Mouse (Mus musculus) testis, postnatal 14 days (tissue): ENCODE data around the gene Syne1.
A peak's percentile ranks its signal among the peaks of the same experiment; 100 is the strongest.

Experiments
- DNase-seq: peaks from one replicate; pipeline ENCODE4 v3.0.0; 2021; ENCODE audit warnings: low spot score

Syne1 gene

GRCm38 (mm10) chr10:5058876-5059275 lies 492.4 kb downstream of the Syne1 start:
- DNase-seq = no peak

GRCm38 (mm10) chr10:5057661-5058060 lies 493.6 kb downstream of the Syne1 start:
- DNase-seq = no peak

- DNase-seq = no peak
Observed at GRCm38 (mm10) chr10:5056940-5057339, 494.3 kb downstream of the Syne1 start.

GRCm38 (mm10) chr10:5056243-5056735 lies 495.0 kb downstream of the Syne1 start:
- no peak for DNase-seq

DNA sequence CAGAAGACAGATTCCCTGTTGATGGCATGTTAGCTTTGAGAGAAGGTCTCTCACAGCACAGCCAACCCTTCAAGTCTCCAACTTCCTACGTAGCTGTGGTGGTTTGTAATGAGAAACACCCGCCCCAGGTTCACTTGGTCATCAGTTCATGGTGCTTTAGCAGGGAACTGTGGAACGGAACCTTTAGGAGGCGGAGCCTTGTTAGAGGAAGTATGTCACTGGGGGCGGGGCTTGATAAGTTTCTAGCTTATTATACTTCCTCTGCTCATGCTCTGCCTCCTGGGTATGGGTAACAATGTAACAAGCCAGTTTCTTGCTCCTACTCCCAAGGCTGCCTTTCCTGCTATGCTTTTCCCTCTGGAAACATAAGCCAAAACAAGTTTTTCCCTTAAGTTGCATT lies 505.6 kb downstream of the Syne1 start:
- DNase-seq = no peak

DNA sequence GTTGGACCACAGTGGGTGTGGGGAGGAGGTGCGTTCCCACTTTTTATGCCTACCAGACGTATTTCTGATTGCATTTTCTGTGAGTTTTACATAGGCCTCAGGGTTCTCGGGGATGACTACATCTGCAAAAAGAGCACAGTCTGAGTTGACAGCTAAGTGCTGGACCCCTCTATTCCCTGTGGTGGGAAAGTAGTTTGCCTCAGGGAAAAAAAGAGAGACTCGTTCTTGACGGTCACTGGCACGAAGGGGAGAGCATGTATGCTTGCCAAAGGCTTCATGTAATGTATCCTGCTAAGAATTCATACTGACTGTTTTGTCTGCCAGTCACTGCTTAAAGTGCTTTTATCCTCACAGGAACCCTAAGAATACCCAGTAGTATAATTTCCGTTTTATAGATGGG lies 506.1 kb downstream of the Syne1 start:
- DNase-seq = no peak

GRCm38 (mm10) chr10:5044481-5044880 lies 506.8 kb downstream of the Syne1 start:
- no peak for DNase-seq

- no peak for DNase-seq
Observed at GRCm38 (mm10) chr10:5041254-5041653, 510.0 kb downstream of the Syne1 start.

DNA sequence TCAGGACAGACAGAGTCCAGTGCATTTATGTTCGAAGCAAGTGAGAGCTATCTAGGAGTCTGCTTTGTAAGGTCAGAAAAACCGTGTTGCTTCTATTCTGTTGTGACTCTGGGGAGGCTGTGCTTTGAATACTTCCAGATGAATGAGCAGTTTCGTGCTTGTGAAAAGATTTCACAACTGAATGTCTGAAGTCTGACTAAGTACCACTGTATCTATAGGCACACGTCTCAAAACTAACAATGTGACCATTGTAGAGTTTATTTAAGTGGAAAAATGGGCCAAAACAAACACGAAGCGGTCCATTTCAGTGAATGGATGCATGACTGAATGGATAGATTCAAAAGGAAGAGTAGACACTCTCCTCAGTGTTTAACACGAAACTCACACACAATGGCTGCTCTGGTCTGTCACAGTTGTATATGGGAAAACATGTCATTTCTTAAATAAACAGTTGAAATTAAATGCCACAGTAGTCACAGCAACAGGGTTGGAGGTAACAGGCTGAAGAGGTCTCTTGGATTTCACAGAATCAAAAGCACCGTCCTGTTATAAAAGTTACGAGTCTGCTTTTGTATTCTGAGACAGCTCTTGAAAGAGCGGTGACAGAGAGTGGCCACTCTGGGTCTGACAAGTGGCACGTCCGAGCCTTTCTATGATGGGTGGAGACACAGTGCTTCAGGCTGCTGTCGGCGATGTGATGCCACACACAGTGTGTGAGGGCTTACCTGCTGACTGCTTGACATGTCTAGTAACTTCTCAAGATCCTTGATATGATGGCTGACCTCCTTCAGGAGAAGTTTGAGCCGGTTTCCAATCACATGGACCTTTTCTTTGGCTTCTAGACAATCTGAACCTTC lies 518.9 kb downstream of the Syne1 start:
- no peak for DNase-seq

DNA sequence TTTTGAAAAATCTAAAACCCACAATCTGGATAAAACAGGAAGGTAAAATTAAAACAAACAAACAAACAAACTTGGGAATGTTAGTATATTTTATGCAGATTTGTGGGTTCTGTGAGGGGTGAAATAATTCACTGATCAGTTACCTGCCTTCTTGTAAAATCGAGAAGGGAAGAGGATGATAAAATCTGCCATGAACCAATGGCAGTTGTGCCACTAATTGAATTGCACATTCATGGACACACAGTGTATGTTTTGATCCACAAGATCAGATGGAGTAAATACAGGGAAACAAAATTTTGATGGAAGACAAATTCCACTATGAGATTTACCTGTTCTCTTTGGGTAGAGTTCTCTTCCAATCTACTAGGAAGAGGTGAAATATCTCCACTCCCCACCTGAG lies 521.4 kb downstream of the Syne1 start:
- no peak for DNase-seq

- DNase-seq = no peak
Observed at GRCm38 (mm10) chr10:5029161-5029560, 522.1 kb downstream of the Syne1 start.

DNA sequence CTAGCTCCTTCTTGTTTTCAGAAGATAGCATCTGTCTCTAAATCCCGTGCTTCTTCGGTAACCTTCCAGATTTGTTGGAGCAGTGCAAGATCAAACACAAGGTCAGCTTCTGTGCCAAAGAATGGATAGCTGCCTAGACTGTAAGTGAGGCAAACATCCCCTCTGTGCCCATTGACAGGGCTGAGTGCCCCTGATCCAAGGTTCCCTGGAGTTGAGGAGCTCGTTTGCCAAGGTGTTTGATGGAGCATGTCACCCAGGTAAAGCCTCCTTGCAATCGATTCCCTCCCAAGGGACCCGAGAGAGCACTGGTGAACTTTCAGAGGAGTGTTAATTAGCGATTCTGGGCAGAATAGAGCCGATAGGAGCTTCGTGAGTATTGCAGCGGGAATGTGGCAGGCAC lies 523.0 kb downstream of the Syne1 start:
- DNase-seq = peak; percentile 13

- DNase-seq = no peak
Observed at GRCm38 (mm10) chr10:5027208-5027607, 524.1 kb downstream of the Syne1 start.

DNA sequence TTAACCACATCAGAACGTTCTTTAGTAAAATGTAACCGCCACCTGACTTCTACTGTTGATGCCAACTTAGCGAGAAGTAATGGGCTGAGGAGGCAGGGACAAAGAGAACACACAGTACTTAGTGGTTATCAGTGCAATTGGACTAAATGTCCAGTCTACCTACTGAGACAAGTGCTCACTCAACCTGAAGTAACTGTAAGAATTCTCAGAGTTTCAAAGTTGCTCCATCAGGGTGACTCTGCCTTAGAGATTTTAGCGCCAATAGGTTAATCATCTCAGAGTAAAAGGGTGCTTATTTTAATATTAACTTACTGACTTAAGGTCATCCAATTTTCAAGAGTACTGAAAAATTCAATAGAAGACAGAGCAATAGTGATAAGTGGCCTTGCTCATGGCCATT lies 525.4 kb downstream of the Syne1 start:
- DNase-seq = no peak

DNA sequence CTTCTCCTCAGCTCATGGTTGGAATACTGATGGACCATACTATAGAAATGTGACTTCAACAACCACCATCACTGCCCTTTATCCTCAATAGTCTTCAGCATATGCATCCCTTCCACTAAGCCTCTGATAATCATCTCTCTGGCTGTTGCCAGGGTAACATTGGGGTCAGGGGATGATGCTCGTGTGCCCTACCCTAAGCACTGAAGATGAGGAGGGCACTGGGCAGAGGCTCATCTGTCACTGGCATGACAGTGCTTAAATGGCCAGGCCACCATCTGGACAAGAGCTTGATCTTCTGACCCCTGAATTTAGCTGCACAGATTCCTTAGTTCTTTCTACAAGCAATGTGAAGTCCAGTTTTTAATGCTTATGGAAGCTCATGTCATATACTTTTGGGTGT lies 534.1 kb downstream of the Syne1 start:
- no peak for DNase-seq

DNA sequence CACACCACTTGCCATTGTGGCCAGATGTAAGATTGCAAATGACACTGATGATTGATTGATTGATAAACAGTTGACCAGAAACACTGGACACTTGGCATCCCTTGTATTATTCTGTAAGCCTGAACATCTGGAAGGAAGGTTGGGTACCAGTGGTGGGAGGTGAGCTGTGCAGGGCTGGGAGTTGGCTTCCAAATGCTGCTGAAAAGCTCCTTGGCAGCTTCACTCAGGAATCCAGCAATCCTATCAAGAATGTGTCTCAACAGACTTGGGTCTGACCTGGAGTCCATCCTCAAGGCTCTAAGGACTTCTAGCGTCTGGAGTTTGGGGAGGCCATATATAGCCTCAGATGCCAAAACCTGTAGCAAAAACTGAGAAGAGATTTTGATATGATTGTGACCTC lies 536.3 kb downstream of the Syne1 start:
- no peak for DNase-seq

GRCm38 (mm10) chr10:5012004-5012403 lies 539.3 kb downstream of the Syne1 start:
- no peak for DNase-seq

- no peak for DNase-seq
Observed at GRCm38 (mm10) chr10:5008795-5009366, 542.4 kb downstream of the Syne1 start.

DNA sequence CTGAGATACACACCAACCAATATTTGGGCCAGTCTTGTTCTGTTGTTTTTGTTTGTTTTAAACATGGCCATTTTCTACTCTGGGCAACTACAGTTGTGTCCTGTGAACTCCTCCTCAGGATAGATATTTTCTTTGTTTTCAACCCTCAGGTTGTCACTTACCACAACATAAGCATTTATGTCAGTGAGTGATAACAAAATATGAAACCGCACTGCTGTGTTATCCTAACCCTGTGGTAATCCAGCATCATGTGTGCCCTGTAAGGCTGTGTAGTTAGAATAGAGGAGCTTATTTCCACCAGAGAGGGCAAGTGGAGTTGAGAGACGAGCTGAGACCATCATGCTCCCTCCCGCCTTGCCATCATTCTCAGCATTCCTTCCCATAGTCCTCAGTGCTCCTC lies 554.7 kb downstream of the Syne1 start:
- no peak for DNase-seq

- DNase-seq = no peak
Observed at GRCm38 (mm10) chr10:4993802-4994201, 557.5 kb downstream of the Syne1 start.

DNA sequence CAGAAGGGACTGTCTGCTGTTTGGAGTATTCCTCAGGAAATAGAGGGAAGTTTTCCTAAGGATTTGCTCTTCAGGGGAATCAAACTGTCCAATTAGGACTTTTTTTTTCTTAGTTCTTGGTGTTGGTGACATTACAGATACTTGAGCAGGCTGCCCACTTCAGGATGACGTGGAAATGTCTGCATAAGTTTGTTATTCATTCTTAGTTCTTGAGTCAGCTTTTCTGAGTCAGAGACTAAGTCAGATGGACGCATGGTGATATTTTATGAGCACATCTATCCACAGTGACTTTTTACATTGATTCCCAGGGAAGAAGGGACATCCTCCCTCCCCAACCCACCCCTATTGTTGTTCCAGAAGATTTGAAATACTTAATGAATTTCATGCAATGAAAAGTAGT lies 567.4 kb downstream of the Syne1 start:
- DNase-seq = no peak

DNA sequence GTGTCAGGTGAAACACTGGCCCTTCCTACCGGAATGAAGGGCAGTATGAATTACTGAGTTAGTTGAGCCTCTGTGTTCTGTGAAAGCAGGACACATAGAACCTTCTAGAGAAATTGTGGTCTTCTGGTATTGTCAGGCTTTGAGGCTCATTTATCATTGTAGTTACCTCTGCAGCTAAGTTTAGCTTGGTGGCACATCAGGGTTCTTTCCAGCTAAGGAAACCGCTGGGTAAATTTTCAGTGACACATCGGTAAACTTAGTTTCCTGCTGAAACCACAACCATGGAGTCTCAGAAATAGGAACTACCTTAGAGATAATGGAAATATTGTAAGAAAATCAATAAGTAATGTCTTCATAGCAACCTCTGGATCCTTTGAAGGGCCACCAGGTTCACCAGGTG lies 573.9 kb downstream of the Syne1 start:
- DNase-seq = no peak

GRCm38 (mm10) chr10:4976557-4976956 lies 574.7 kb downstream of the Syne1 start:
- DNase-seq = no peak

DNA sequence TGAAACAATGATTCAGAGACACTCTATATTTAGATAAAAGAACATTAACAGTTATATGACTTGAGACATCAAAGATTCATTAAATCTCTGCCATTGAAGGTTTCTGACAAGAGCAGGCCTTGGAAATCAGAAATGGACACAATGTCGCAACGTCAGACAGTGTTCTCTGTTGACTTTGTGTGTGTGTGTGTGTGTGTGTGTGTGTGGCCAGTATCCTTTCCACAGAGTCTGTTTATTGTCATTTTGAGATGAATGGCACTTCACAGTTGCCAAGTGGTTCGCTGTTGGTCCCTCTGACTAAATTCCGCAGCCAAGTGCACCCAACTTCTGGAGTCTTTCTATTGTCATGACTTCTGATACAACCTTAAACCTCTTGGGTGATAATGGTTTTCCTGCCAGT lies 577.0 kb downstream of the Syne1 start:
- DNase-seq = no peak
